Mouse (Mus musculus) ES-E14 (cell line): ENCODE measurements at regions not wholly inside any gene's neighbourhood (a gene's known extent, or its start where the extent isn't known, plus 50 kb on each side); places are given as distances from the start of the nearest gene placed in this dataset.

Experiments used
- HCFC1 ChIP-seq: IDR thresholded peaks from 2 replicates; pipeline ENCODE4 v1.6.1; 2012; ENCODE audit warnings: low read length, inconsistent platforms, borderline replicate concordance; ENCODE audit not compliant: insufficient read depth
- ZNF384 ChIP-seq: IDR thresholded peaks from 2 replicates; pipeline ENCODE4 v1.6.1; 2012; ENCODE audit warnings: low read depth, low read length, inconsistent platforms

- TF ChIP-seq HCFC1, result no peak
- TF ChIP-seq ZNF384, result no peak
These were observed 587.3 kb upstream of the B3galt2 start for GRCm38 (mm10) chr1:143053161-143053560.
